18 mouse cellular contexts compared by ENCODE assay signal in genomic region chr10:42997278-42997677, GRCm38 (mm10).
DNase-seq lines count a peak whose midpoint lies in the region; ATAC-seq lines count a peak whose summit lies in the region.
"Had no signal": no experiment of that assay in that cellular context is flagged by ENCODE, and none has a peak within 500 bp of the region (broad histone marks: within the 10 kb centered on the region; RNA-seq: fewer than 3 reads in every experiment).

No protein-coding gene starts in this region.

- peaks cover 69% of the 10 kb centered on the region for H3K4me1 ChIP-seq in hindbrain, embryonic 10.5 days (replicated peaks)
- H3K4me1 ChIP-seq in hindbrain, embryonic 13.5 days (replicated peaks) = peaks cover 24% of the 10 kb centered on the region

- H3K27me3 ChIP-seq in hindbrain, embryonic 10.5 days (ENCODE audit: insufficient read depth, poor library complexity, severe bottlenecking) = peaks cover 23% of the 10 kb centered on the region
- H3K27me3 ChIP-seq in hindbrain, embryonic 13.5 days = no peaks in the 10 kb centered on the region
- H3K27me3 ChIP-seq: intestine, embryonic 15.5 days had no signal

- H3K4me3 ChIP-seq in hindbrain, embryonic 10.5 days = no peak overlapping the region
- H3K4me3 ChIP-seq in hindbrain, embryonic 13.5 days = no peak overlapping the region
- H3K4me3 ChIP-seq: forebrain, embryonic 12.5 days; heart, embryonic 12.5 days; intestine, embryonic 15.5 days had no signal

- H3K36me3 ChIP-seq in hindbrain, embryonic 10.5 days = no peaks in the 10 kb centered on the region
- H3K36me3 ChIP-seq in hindbrain, embryonic 13.5 days = no peaks in the 10 kb centered on the region
- H3K36me3 ChIP-seq: forebrain, embryonic 12.5 days; heart, embryonic 12.5 days; intestine, embryonic 15.5 days had no signal

- H3K27ac ChIP-seq in hindbrain, embryonic 10.5 days = 0 out of 2 replicates have a peak overlapping the region, but pooled peaks have one; percentile 41
- H3K27ac ChIP-seq in hindbrain, embryonic 13.5 days = no peak overlapping the region
- H3K27ac ChIP-seq: forebrain, embryonic 12.5 days; intestine, embryonic 15.5 days had no signal

- H3K9me3 ChIP-seq in hindbrain, embryonic 10.5 days = no peaks in the 10 kb centered on the region
- no peaks in the 10 kb centered on the region for H3K9me3 ChIP-seq in hindbrain, embryonic 13.5 days
- H3K9me3 ChIP-seq: forebrain, embryonic 12.5 days; heart, embryonic 12.5 days; intestine, embryonic 15.5 days had no signal

- H3K4me2 ChIP-seq in hindbrain, embryonic 13.5 days = no peak overlapping the region
- H3K4me2 ChIP-seq: forebrain, embryonic 12.5 days; heart, embryonic 12.5 days; intestine, embryonic 15.5 days had no signal

- DNase-seq in hindbrain, embryonic 10.5 days (ENCODE audit: low spot score) = no peak
- DNase-seq in CD4-positive, CD25-positive, alpha-beta regulatory T cell, adult 2 months (ENCODE audit: low read depth, low spot score) = peak; percentile 49
- peak; percentile 39 for DNase-seq in induced T-regulatory cell, adult 2 months (ENCODE audit: low read depth)
- no peak for DNase-seq in urinary bladder, postnatal 36 days (ENCODE audit: low spot score in 2 of 2)
- DNase-seq in testis, postnatal 10 days (ENCODE audit: low spot score) = no peak
- DNase-seq: adrenal gland, postnatal 10 days; cerebellum, adult 11-12 months; cerebellum, adult 9-10 months; cerebellum, postnatal 25 days; gastrocnemius, postnatal 14 days had no signal

- no peak overlapping the region for H3K9ac ChIP-seq in hindbrain, embryonic 13.5 days
- H3K9ac ChIP-seq: forebrain, embryonic 12.5 days; heart, embryonic 12.5 days; intestine, embryonic 15.5 days had no signal

- no peak for ATAC-seq in hindbrain, embryonic 13.5 days (ENCODE audit: low FRiP score)
- ATAC-seq in activated CD4-positive, CD25-positive, alpha-beta regulatory T cell, adult 4 months = peak; percentile 78
- no peak for ATAC-seq in erythroblast, adult 5-6 weeks (replicated peaks; ENCODE audit: low FRiP score, poor library complexity, severe bottlenecking)
- ATAC-seq: forebrain, embryonic 16.5 days; hindbrain, embryonic 16.5 days; intestine, embryonic 15.5 days had no signal

- WGBS in hindbrain, embryonic 10.5 days = 87% methylated on average over 2 of the region's 2 CpGs
- 92% methylated on average over 2 of the region's 2 CpGs for WGBS in hindbrain, embryonic 13.5 days

Comparison
In these comparisons a context has a peak if more than half of its experiments do, and no peak if none do; other contexts are left out.
1. DNase-seq: peak in CD4-positive, CD25-positive, alpha-beta regulatory T cell, adult 2 months (single experiment) and induced T-regulatory cell, adult 2 months (single experiment); none in hindbrain, embryonic 10.5 days (single experiment), urinary bladder, postnatal 36 days (0 of 2) and testis, postnatal 10 days (single experiment).